Mouse (Mus musculus): ENCODE results near the gene Sclt1.
"Not testable (repeated sequence)": the region's sequence is repeated elsewhere in the genome, so short reads cannot be mapped to it uniquely, and the experiment has no call there.

Gene Sclt1

GRCm38 (mm10) chr3:41742278-41742934 lies at the start of gene Sclt1, which contains the start of gene D3Ertd751e:
Gene Sclt1, minus strand, starts transcription at chr3:41742514.
Gene D3Ertd751e, plus strand, starts transcription at chr3:41742611.
- CTCF ChIA-PET: no interaction called here

GRCm38 (mm10) chr3:41762091-41762490 lies 19.8 kb upstream of the Sclt1 start:
- CTCF ChIA-PET: no interaction called here

- CTCF ChIA-PET: no interaction called here
These were observed 12.2 kb upstream of the Sclt1 start for GRCm38 (mm10) chr3:41754556-41754955.

- CTCF ChIA-PET: no interaction called here
These were observed 1.1 kb upstream of the Sclt1 start for GRCm38 (mm10) chr3:41743436-41743835.

- CTCF ChIA-PET: interaction anchor here (1.4 kb wide), 1 partner anchor 10 kb away, joined by 3 read pairs; no protein-coding TSS in a partner anchor
These were observed 575 bp downstream of the Sclt1 start for GRCm38 (mm10) chr3:41741601-41742277.

GRCm38 (mm10) chr3:41695681-41696080 lies 46.6 kb downstream of the Sclt1 start:
- CTCF ChIA-PET: no interaction called here

GRCm38 (mm10) chr3:41692440-41693142 lies 49.7 kb downstream of the Sclt1 start:
- CTCF ChIA-PET: no interaction called here

- CTCF ChIA-PET: not testable (repeated sequence)
These were observed 52.1 kb downstream of the Sclt1 start for GRCm38 (mm10) chr3:41690114-41690640.

- CTCF ChIA-PET: no interaction called here
These were observed 55.9 kb downstream of the Sclt1 start for GRCm38 (mm10) chr3:41686396-41686795.

GRCm38 (mm10) chr3:41682084-41682483 lies 60.2 kb downstream of the Sclt1 start:
- CTCF ChIA-PET: no interaction called here

- CTCF ChIA-PET: no interaction called here
These were observed 65.7 kb downstream of the Sclt1 start for GRCm38 (mm10) chr3:41676648-41677047.

GRCm38 (mm10) chr3:41674778-41675177 lies 67.5 kb downstream of the Sclt1 start:
- CTCF ChIA-PET: no interaction called here

- CTCF ChIA-PET: no interaction called here
These were observed 86.7 kb downstream of the Sclt1 start for GRCm38 (mm10) chr3:41655642-41656041.

- CTCF ChIA-PET: no interaction called here
These were observed 121.3 kb downstream of the Sclt1 start for GRCm38 (mm10) chr3:41620971-41621370.

- CTCF ChIA-PET: no interaction called here
These were observed 123.8 kb downstream of the Sclt1 start for GRCm38 (mm10) chr3:41618488-41618887.

GRCm38 (mm10) chr3:41618036-41618435 lies 124.3 kb downstream of the Sclt1 start:
- CTCF ChIA-PET: no interaction called here

- CTCF ChIA-PET: interaction anchor here (0.5 kb wide), 1 partner anchor 265 kb away, joined by 3 read pairs; no protein-coding TSS in a partner anchor
These were observed 127.9 kb downstream of the Sclt1 start for GRCm38 (mm10) chr3:41614230-41614985.

- CTCF ChIA-PET: interaction anchor here (0.5 kb wide), 1 partner anchor 264 kb away, joined by 3 read pairs; no protein-coding TSS in a partner anchor
These were observed 128.6 kb downstream of the Sclt1 start for GRCm38 (mm10) chr3:41613706-41614105.

GRCm38 (mm10) chr3:41612211-41612610 lies 130.1 kb downstream of the Sclt1 start:
- CTCF ChIA-PET: no interaction called here

- CTCF ChIA-PET: no interaction called here
These were observed 133.2 kb downstream of the Sclt1 start for GRCm38 (mm10) chr3:41609071-41609470.

- CTCF ChIA-PET: no interaction called here
These were observed 134.8 kb downstream of the Sclt1 start for GRCm38 (mm10) chr3:41607467-41607866.

GRCm38 (mm10) chr3:41607050-41607449 lies 135.3 kb downstream of the Sclt1 start:
- CTCF ChIA-PET: no interaction called here
